Comparison of ENCODE assay signal across 8 mouse cellular contexts in the genomic region with DNA sequence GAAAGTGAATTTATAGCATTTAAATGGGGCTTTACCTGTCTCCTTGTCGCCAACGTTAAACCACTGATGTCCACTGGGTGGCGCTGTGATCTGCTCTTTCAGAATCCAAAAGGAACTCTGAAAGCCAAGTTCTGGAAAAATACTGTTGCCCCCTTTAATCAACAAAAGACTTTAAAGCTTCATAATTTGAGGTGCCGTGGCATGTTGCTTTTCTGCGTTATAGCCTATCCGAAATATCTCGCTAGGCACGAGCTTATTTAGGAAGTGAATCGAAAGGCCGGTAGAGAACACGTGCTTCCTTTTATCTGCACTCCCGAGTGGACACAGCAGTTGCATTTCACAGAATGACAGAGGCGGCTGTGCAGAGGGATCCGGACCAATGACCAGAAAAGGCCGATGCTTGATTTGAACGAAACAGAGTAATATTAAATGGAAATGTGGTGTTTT. TPM values are rescaled to one million over a fixed set of nuclear protein-coding genes. Genes with fewer than 3 reads are reported as not detected.
A peak's percentile ranks its signal among the peaks of the same experiment; 100 is the strongest.
DNase-seq lines count a peak whose midpoint lies in the region; ATAC-seq and TF ChIP-seq lines count a peak whose summit lies in the region.

No protein-coding gene starts in this region.

- H3K4me1 ChIP-seq in G1E (ENCODE audit: insufficient read depth, low read depth, low read length) = peaks cover 3% of the 10 kb centered on the region; the same call in 1 of the 2 replicates
- H3K4me1 ChIP-seq in bone marrow, adult 2 months (ENCODE audit: control insufficient read depth, insufficient read depth, low read length) = peaks cover 2% of the 10 kb centered on the region
- H3K4me1 ChIP-seq in embryonic facial prominence, embryonic 14.5 days (ENCODE audit: control insufficient read depth, insufficient read depth, low read length) = peaks cover 8% of the 10 kb centered on the region

- no peak for ATAC-seq in G1E (ENCODE audit: extremely low read depth, insufficient number of reproducible peaks, low FRiP score, poor library complexity, severe bottlenecking)
- no peak for ATAC-seq in embryonic facial prominence, embryonic 14.5 days (ENCODE audit: low read depth)
- no peak for ATAC-seq in inflammation-experienced regulatory T-cells, adult 6 months

- no peak for TF ChIP-seq POLR2A in bone marrow, adult 2 months (IDR thresholded peaks at IDR 0.05; ENCODE audit: borderline replicate concordance, control insufficient read depth, low read depth, low read length)

- no peak overlapping the region for H3K27ac ChIP-seq in bone marrow, adult 2 months (ENCODE audit: control insufficient read depth, insufficient read depth, low read depth, low read length, poor library complexity)
- no peak overlapping the region for H3K27ac ChIP-seq in embryonic facial prominence, embryonic 14.5 days (replicated peaks; ENCODE audit: low read depth, low read length)

- intact Hi-C loops in heart, postnatal 14 days (cut with DNase I) = loop anchor here (2.0 to 5.0 kb wide), 3 partner anchors 38 to 320 kb away; no protein-coding TSS in a partner anchor

- DNase-seq in G1E (ENCODE audit: low spot score) = no peak
- peak; percentile 87 for DNase-seq in embryonic facial prominence, embryonic 14.5 days (ENCODE audit: low spot score)
- peak; percentile 70 to 83 for DNase-seq in heart, postnatal 14 days
- peak; percentile 76 to 81 for DNase-seq in layer of hippocampus, postnatal 14 days (ENCODE audit: low spot score in 2 of 2)
- DNase-seq in lung, postnatal 25 days (ENCODE audit: low spot score) = peak; percentile 44
- DNase-seq in right cerebral cortex, adult 18-20 months = peak; percentile 52

- H3K4me2 ChIP-seq in embryonic facial prominence, embryonic 14.5 days (ENCODE audit: low read depth, low read length) = peak overlapping the region; percentile 58

- TF ChIP-seq CTCF in G1E (IDR thresholded peaks at IDR 0.05; ENCODE audit: low read depth, low read length) = peak; percentile 56
- peak; percentile 49 for TF ChIP-seq CTCF in bone marrow, adult 2 months (IDR thresholded peaks at IDR 0.05; ENCODE audit: control insufficient read depth, insufficient read depth, low read length)

- H3K4me3 ChIP-seq in G1E (ENCODE audit: low read depth, low read length) = no peak overlapping the region
- H3K4me3 ChIP-seq in bone marrow, adult 2 months (replicated peaks; ENCODE audit: control insufficient read depth, low read depth, low read length) = no peak overlapping the region
- H3K4me3 ChIP-seq in embryonic facial prominence, embryonic 14.5 days (ENCODE audit: low read depth, low read length) = peak overlapping the region; percentile 31

- no peaks in the 10 kb centered on the region for H3K36me3 ChIP-seq in G1E (replicated peaks)
- H3K36me3 ChIP-seq in embryonic facial prominence, embryonic 14.5 days (ENCODE audit: control insufficient read depth, insufficient read depth, low read length) = no peaks in the 10 kb centered on the region

- H3K9me3 ChIP-seq in G1E (replicated peaks) = no peaks in the 10 kb centered on the region
- H3K9me3 ChIP-seq in embryonic facial prominence, embryonic 14.5 days (ENCODE audit: control insufficient read depth, low read length) = no peaks in the 10 kb centered on the region

- 0 out of 2 replicates have a peak overlapping the region, but pooled peaks have one; percentile 43 for H3K9ac ChIP-seq in embryonic facial prominence, embryonic 14.5 days (ENCODE audit: low read depth, low read length)

- 2% methylated on average over 16 of the region's 16 CpGs for WGBS in bone marrow, adult 2 months
- 12% methylated on average over 16 of the region's 16 CpGs for WGBS in embryonic facial prominence, embryonic 14.5 days

- H3K27me3 ChIP-seq in G1E (ENCODE audit: insufficient read depth, low read length) = peaks cover 14% of the 10 kb centered on the region
- H3K27me3 ChIP-seq in embryonic facial prominence, embryonic 14.5 days (replicated peaks; ENCODE audit: control insufficient read depth, insufficient read depth, low read length) = peaks cover 26% of the 10 kb centered on the region

RNA-seq across cellular contexts. Expression of gene Chaf1b, which starts 54.7 kb away (rescaled TPM):
- total RNA-seq in G1E (2014; fragmentation: Nextera tagmentation) (36.3 and 41.9 TPM in 2 replicates), G1E (2017) (49.7 and 53.1 TPM in 2 replicates)
- polyA plus RNA-seq in G1E (2012) = 50.3 and 67.9 TPM in 2 replicates
- polyA plus RNA-seq in bone marrow, adult 2 months (2011; ENCODE audit: insufficient read depth, insufficient read length, low replicate concordance, missing spikeins) = 22.1 and 39.4 TPM in 2 replicates
- polyA plus RNA-seq in embryonic facial prominence, embryonic 14.5 days (2014; fragmentation: Nextera tagmentation; extraction: Ambion mirVana) = 51.8 and 64.1 TPM in 2 replicates
- 1 to 10 TPM; 2.8 TPM for total RNA-seq in heart, postnatal 14 days (2021)
- total RNA-seq in layer of hippocampus, postnatal 14 days (2021) = 1 to 10 TPM; 1.3 to 2.0 TPM
- polyA plus RNA-seq in inflammation-experienced regulatory T-cells, adult 6 months (2017; shearing (Covaris generic)) = 10 to 100 TPM; 19.1 to 44.8 (median 25.6) TPM
